In genomic region chr11:107531445-107531844, GRCm38 (mm10) we compare ENCODE assay signal across 27 mouse cellular contexts. TPM values are rescaled to one million over a fixed set of nuclear protein-coding genes. Genes with fewer than 3 reads are reported as not detected.
A peak's percentile ranks its signal among the peaks of the same experiment; 100 is the strongest.
DNase-seq lines count a peak whose midpoint lies in the region; ATAC-seq and TF ChIP-seq lines count a peak whose summit lies in the region.
"Had no signal": no experiment of that assay in that cellular context is flagged by ENCODE, and none has a peak within 500 bp of the region (broad histone marks: within the 10 kb centered on the region; RNA-seq: fewer than 3 reads in every experiment).

No protein-coding gene starts in this region.

- ATAC-seq in liver, embryonic 13.5 days (ENCODE audit: low read depth), result peak; percentile 80
- ATAC-seq in megakaryocyte-erythroid progenitor cell, adult 5-6 weeks (replicated peaks; ENCODE audit: low FRiP score, low TSS enrichment, poor library complexity, severe bottlenecking), result peak; percentile 88
- ATAC-seq in intestine, embryonic 15.5 days, result no peak
- no peak for ATAC-seq in forebrain, embryonic 12.5 days (ENCODE audit: low FRiP score)
- ATAC-seq: activated CD4-positive, CD25-positive, alpha-beta regulatory T cell, adult 4 months; CD4-positive, CD25-positive, alpha-beta regulatory T cell, adult 4 months; forebrain, embryonic 16.5 days; midbrain, embryonic 13.5 days had no signal

- peak overlapping the region; percentile 41; the same call in 1 of the 2 replicates for H3K4me3 ChIP-seq in E14TG2a.4 (replicated peaks; ENCODE audit: low read length)
- H3K4me3 ChIP-seq in liver, embryonic 13.5 days (replicated peaks), result no peak overlapping the region
- no peak overlapping the region for H3K4me3 ChIP-seq in intestine, embryonic 15.5 days (replicated peaks)
- no peak overlapping the region for H3K4me3 ChIP-seq in forebrain, embryonic 12.5 days (replicated peaks)
- H3K4me3 ChIP-seq: embryonic facial prominence, embryonic 13.5 days; forebrain, embryonic 10.5 days; heart, adult 2 months; heart, embryonic 12.5 days; kidney, embryonic 15.5 days; megakaryocyte, embryonic 14.5 days; midbrain, embryonic 13.5 days; neural tube, embryonic 13.5 days had no signal

- H3K27ac ChIP-seq in liver, embryonic 13.5 days, result no peak overlapping the region
- H3K27ac ChIP-seq in intestine, embryonic 15.5 days, result no peak overlapping the region
- no peak overlapping the region for H3K27ac ChIP-seq in forebrain, embryonic 12.5 days
- H3K27ac ChIP-seq: embryonic facial prominence, embryonic 13.5 days; forebrain, embryonic 10.5 days; heart, adult 2 months; hindbrain, embryonic 14.5 days; kidney, embryonic 15.5 days; midbrain, embryonic 13.5 days; neural tube, embryonic 13.5 days had no signal

- no peaks in the 10 kb centered on the region for H3K9me3 ChIP-seq in E14TG2a.4 (ENCODE audit: low read length)
- H3K9me3 ChIP-seq in liver, embryonic 13.5 days (replicated peaks), result no peaks in the 10 kb centered on the region
- no peaks in the 10 kb centered on the region for H3K9me3 ChIP-seq in intestine, embryonic 15.5 days
- no peaks in the 10 kb centered on the region for H3K9me3 ChIP-seq in forebrain, embryonic 12.5 days
- H3K9me3 ChIP-seq: embryonic facial prominence, embryonic 13.5 days; forebrain, embryonic 10.5 days; kidney, embryonic 15.5 days; megakaryocyte, embryonic 14.5 days; midbrain, embryonic 13.5 days; neural tube, embryonic 13.5 days had no signal

- H3K36me3 ChIP-seq in E14TG2a.4 (ENCODE audit: insufficient read depth, low read length), result no peaks in the 10 kb centered on the region
- H3K36me3 ChIP-seq in liver, embryonic 13.5 days, result no peaks in the 10 kb centered on the region
- no peaks in the 10 kb centered on the region for H3K36me3 ChIP-seq in intestine, embryonic 15.5 days
- H3K36me3 ChIP-seq in forebrain, embryonic 12.5 days (replicated peaks), result no peaks in the 10 kb centered on the region
- H3K36me3 ChIP-seq: embryonic facial prominence, embryonic 13.5 days; forebrain, embryonic 10.5 days; heart, embryonic 12.5 days; kidney, embryonic 15.5 days; midbrain, embryonic 13.5 days; neural tube, embryonic 13.5 days had no signal

- 36% methylated on average over 4 of the region's 4 CpGs for WGBS in liver, embryonic 13.5 days (ENCODE audit: insufficient replicate concordance)
- WGBS in intestine, embryonic 15.5 days, result 71% methylated on average over 4 of the region's 4 CpGs
- WGBS in forebrain, embryonic 12.5 days, result 64% methylated on average over 4 of the region's 4 CpGs

- no peak overlapping the region for H3K4me2 ChIP-seq in liver, embryonic 13.5 days
- no peak overlapping the region for H3K4me2 ChIP-seq in intestine, embryonic 15.5 days (replicated peaks)
- no peak overlapping the region for H3K4me2 ChIP-seq in forebrain, embryonic 12.5 days
- H3K4me2 ChIP-seq: embryonic facial prominence, embryonic 13.5 days; heart, embryonic 12.5 days; hindbrain, embryonic 14.5 days; kidney, embryonic 15.5 days; midbrain, embryonic 13.5 days; neural tube, embryonic 13.5 days had no signal

- H3K27me3 ChIP-seq in E14TG2a.4 (ENCODE audit: insufficient read depth, low read length), result no peaks in the 10 kb centered on the region
- H3K27me3 ChIP-seq in liver, embryonic 13.5 days, result no peaks in the 10 kb centered on the region
- no peaks in the 10 kb centered on the region for H3K27me3 ChIP-seq in intestine, embryonic 15.5 days (replicated peaks)
- no peaks in the 10 kb centered on the region for H3K27me3 ChIP-seq in forebrain, embryonic 12.5 days
- H3K27me3 ChIP-seq: embryonic facial prominence, embryonic 13.5 days; heart, embryonic 12.5 days; kidney, embryonic 15.5 days; megakaryocyte, embryonic 14.5 days; midbrain, embryonic 13.5 days; neural tube, embryonic 13.5 days had no signal

- no peak overlapping the region for H3K9ac ChIP-seq in liver, embryonic 13.5 days
- H3K9ac ChIP-seq in intestine, embryonic 15.5 days, result no peak overlapping the region
- H3K9ac ChIP-seq in forebrain, embryonic 12.5 days, result no peak overlapping the region
- H3K9ac ChIP-seq: embryonic facial prominence, embryonic 13.5 days; heart, embryonic 12.5 days; hindbrain, embryonic 14.5 days; kidney, embryonic 15.5 days; midbrain, embryonic 13.5 days; neural tube, embryonic 13.5 days had no signal

- no peak for TF ChIP-seq CTCF in E14TG2a.4 (conservative IDR thresholded peaks at IDR 0.05; ENCODE audit: low read length)

- peaks cover 89% of the 10 kb centered on the region for H3K4me1 ChIP-seq in E14TG2a.4 (replicated peaks; ENCODE audit: low read depth, low read length)
- peaks cover 22% of the 10 kb centered on the region for H3K4me1 ChIP-seq in liver, embryonic 13.5 days (replicated peaks)
- H3K4me1 ChIP-seq in intestine, embryonic 15.5 days (replicated peaks), result no peaks in the 10 kb centered on the region
- no peaks in the 10 kb centered on the region for H3K4me1 ChIP-seq in forebrain, embryonic 12.5 days
- H3K4me1 ChIP-seq: embryonic facial prominence, embryonic 13.5 days had no signal

- DNase-seq in ES-CJ7 (ENCODE audit: low read depth, low spot score), result peak; percentile 82
- DNase-seq in liver, embryonic 13.5 days, result no peak
- DNase-seq in urinary bladder, postnatal 36 days (ENCODE audit: low spot score in 2 of 2), result no peak
- DNase-seq: adrenal gland, postnatal 14 days; cerebellum, adult 11 months; cerebellum, adult 9-10 months; heart, adult 2 months; kidney, adult 18-20 months; kidney, postnatal 25 days; lung, postnatal 36 days; thymus, adult 18-20 months; thymus, postnatal 25 days had no signal

RNA-seq across cellular contexts. Expression of gene Helz, which starts 16.3 kb away (rescaled TPM):
- polyA plus RNA-seq in liver, embryonic 13.5 days (2015; fragmentation: Nextera tagmentation; extraction: Ambion mirVana), result 5.4 and 7.1 TPM in 2 replicates
- total RNA-seq in megakaryocyte-erythroid progenitor cell, adult 5-6 weeks (2014; fragmentation: Nextera tagmentation), result 30.8 and 37.3 TPM in 2 replicates
- total RNA-seq in megakaryocyte-erythroid progenitor cell, adult 5-6 weeks (2017), result 21.4 and 22.3 TPM in 2 replicates
- 16.0 and 17.0 TPM in 2 replicates for polyA plus RNA-seq in intestine, embryonic 15.5 days (2015; fragmentation: Nextera tagmentation; extraction: Ambion mirVana)
- polyA plus RNA-seq in forebrain, embryonic 12.5 days (2016; fragmentation: Nextera tagmentation; extraction: Ambion mirVana), result 21.1 and 21.7 TPM in 2 replicates

RNA-seq across cellular contexts. Expression of gene Psmd12, which starts 52.2 kb away (rescaled TPM):
- polyA plus RNA-seq in liver, embryonic 13.5 days (2015; fragmentation: Nextera tagmentation; extraction: Ambion mirVana), result 134 and 159 TPM in 2 replicates
- total RNA-seq in megakaryocyte-erythroid progenitor cell, adult 5-6 weeks (2014; fragmentation: Nextera tagmentation), result 94.9 and 97.5 TPM in 2 replicates
- total RNA-seq in megakaryocyte-erythroid progenitor cell, adult 5-6 weeks (2017), result 181 and 220 TPM in 2 replicates
- polyA plus RNA-seq in intestine, embryonic 15.5 days (2015; fragmentation: Nextera tagmentation; extraction: Ambion mirVana), result 158 and 168 TPM in 2 replicates
- polyA plus RNA-seq in forebrain, embryonic 12.5 days (2016; fragmentation: Nextera tagmentation; extraction: Ambion mirVana), result 188 and 196 TPM in 2 replicates

Comparison
In these comparisons a context has a peak if more than half of its experiments do, and no peak if none do; other contexts are left out.
1. ATAC-seq: peak in liver, embryonic 13.5 days (single experiment) and megakaryocyte-erythroid progenitor cell, adult 5-6 weeks (single experiment); none in intestine, embryonic 15.5 days (single experiment) and forebrain, embryonic 12.5 days (single experiment).